Mouse (Mus musculus) lung, postnatal 0 days (tissue): Measurements from ENCODE around the gene Ddx1.

Experiments used
- CTCF ChIP-seq: IDR thresholded peaks from 2 replicates; pipeline ENCODE4 v1.5.1; 2016; ENCODE audit warnings: antibody characterized with exemption, mild to moderate bottlenecking
- EP300 ChIP-seq: IDR thresholded peaks from 2 replicates; pipeline ENCODE4 v1.6.1; 2016; ENCODE audit warnings: antibody characterized with exemption, mild to moderate bottlenecking, control low read depth

DNA sequence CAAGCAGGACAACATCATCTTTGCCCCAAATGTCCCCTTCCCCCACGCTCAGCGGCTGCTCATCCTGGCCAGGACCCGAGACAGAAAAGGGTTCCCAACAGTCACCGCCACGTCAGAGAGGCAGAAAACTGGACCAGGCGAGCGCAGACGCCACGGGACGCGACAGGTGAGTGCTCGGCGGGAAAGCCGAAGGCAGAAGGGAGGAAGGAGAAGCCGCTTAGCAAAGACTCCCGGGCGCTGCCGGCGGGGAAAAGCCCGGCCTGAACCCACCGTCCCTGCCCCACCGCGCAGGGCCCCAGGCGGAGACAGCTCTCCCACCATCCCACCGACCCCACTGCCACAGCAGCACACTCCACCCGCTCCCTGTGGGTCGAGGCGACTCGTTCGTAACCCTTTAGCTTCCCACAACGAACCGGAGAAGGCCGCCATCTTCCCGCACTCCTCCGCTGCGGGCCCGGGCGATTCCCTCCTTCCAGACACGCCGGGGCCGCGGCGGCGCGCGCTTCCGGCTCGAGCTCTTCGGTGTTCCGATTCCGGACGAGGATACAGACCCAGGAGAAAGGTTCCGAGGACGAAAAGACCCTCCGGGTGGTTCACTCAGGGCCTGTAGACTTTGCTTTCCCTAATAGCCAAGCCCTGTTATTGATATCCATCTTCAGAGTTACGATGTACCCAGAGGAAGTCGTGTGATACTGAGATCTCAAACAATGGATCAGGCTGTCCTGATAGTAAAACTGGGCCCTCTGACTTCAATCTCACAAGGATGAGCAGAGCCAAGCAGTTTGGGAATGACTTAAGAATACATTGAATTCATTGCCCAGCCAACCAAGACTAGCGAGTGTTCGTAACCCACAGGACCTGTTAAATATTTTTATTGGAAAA is at the start of gene Ddx1:
- no peak for TF ChIP-seq EP300
- no peak for TF ChIP-seq CTCF
